Mouse (Mus musculus) spleen, postnatal 14 days (tissue): ENCODE results near the gene Slc6a5.

Experiments
- DNase-seq, 2 experiments: peaks; one replicate each; pipeline ENCODE4 v3.0.0; 2021 to 2022; ENCODE audit warnings: low spot score in 2 of 2

The Slc6a5 gene

GRCm38 (mm10) chr7:49909850-49910249 lies at the start of gene Slc6a5:
Gene Slc6a5 (plus strand): TSS chr7:49910146.
- DNase-seq: no peak

GRCm38 (mm10) chr7:49861196-49861595 lies 48.8 kb upstream of the Slc6a5 start:
- DNase-seq: no peak

- DNase-seq: no peak
These were observed 46.2 kb upstream of the Slc6a5 start for GRCm38 (mm10) chr7:49863753-49864152.

- no peak for DNase-seq
These were observed 40.3 kb upstream of the Slc6a5 start for GRCm38 (mm10) chr7:49869656-49870055.

- no peak for DNase-seq
These were observed 39.7 kb upstream of the Slc6a5 start for GRCm38 (mm10) chr7:49870276-49870675.

- DNase-seq: no peak
These were observed 32.6 kb upstream of the Slc6a5 start for GRCm38 (mm10) chr7:49877307-49877706.

- no peak for DNase-seq
These were observed 30.9 kb upstream of the Slc6a5 start for GRCm38 (mm10) chr7:49879051-49879450.

- no peak for DNase-seq
These were observed 29.8 kb upstream of the Slc6a5 start for GRCm38 (mm10) chr7:49879998-49880707.

- no peak for DNase-seq
These were observed 27.7 kb upstream of the Slc6a5 start for GRCm38 (mm10) chr7:49882288-49882687.

GRCm38 (mm10) chr7:49882694-49883389 lies 27.1 kb upstream of the Slc6a5 start:
- no peak for DNase-seq

GRCm38 (mm10) chr7:49887776-49888390 lies 22.1 kb upstream of the Slc6a5 start:
- no peak for DNase-seq

GRCm38 (mm10) chr7:49894786-49895185 lies 15.2 kb upstream of the Slc6a5 start:
- DNase-seq: no peak

GRCm38 (mm10) chr7:49895296-49895695 lies 14.7 kb upstream of the Slc6a5 start:
- DNase-seq: no peak

- DNase-seq: no peak
These were observed 7.9 kb upstream of the Slc6a5 start for GRCm38 (mm10) chr7:49902003-49902552.

GRCm38 (mm10) chr7:49907191-49908171 lies 2.5 kb upstream of the Slc6a5 start:
- no peak for DNase-seq

- DNase-seq: no peak
These were observed 1.6 kb upstream of the Slc6a5 start for GRCm38 (mm10) chr7:49908181-49908855.

GRCm38 (mm10) chr7:49908990-49909411 lies 945 bp upstream of the Slc6a5 start:
- DNase-seq: no peak

- DNase-seq: no peak
These were observed 415 bp downstream of the Slc6a5 start for GRCm38 (mm10) chr7:49910361-49910760.

- DNase-seq: no peak
These were observed 1.4 kb downstream of the Slc6a5 start for GRCm38 (mm10) chr7:49911147-49911946.

- no peak for DNase-seq
These were observed 2.0 kb downstream of the Slc6a5 start for GRCm38 (mm10) chr7:49911947-49912262.
